Mouse (Mus musculus): ENCODE measurements around the gene Itga9.

GRCm38 (mm10) chr9:118662476-118662875, 56.0 kb downstream of the Itga9 start:
- no peak for TF ChIP-seq CTCF (IDR thresholded peaks at IDR 0.05; ENCODE audit: low read depth, low read length)
- no peak for TF ChIP-seq POLR2A (IDR thresholded peaks at IDR 0.05; ENCODE audit: extremely low read depth, insufficient read depth, low read length)

All from liver, adult 2 months (tissue).